Comparison of ENCODE assay signal across 9 mouse cellular contexts in the genomic region with DNA sequence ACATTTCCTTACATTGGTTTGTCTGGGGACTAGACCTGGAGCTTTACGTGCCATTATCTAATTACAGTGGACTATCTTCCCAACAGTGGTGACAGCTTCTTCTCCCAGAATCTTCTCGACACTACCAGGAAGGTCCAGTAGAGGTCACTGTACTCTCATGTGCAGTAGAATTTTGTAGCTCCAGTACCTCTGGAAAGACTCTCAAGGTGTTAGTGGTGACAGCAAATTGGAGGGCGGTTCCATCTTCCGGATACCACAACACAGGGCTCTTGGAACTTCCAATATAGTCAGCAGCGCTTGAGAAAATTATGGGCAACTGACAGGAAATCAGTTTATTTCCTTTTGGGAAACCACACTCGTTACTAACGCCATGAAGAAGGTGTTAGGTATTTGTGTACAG. TPM values are rescaled to one million over a fixed set of nuclear protein-coding genes. Genes with fewer than 3 reads are reported as not detected.
DNase-seq lines count a peak whose midpoint lies in the region; ATAC-seq and TF ChIP-seq lines count a peak whose summit lies in the region.
"Had no signal": no experiment of that assay in that cellular context is flagged by ENCODE, and none has a peak within 500 bp of the region (broad histone marks: within the 10 kb centered on the region; RNA-seq: fewer than 3 reads in every experiment).

No protein-coding gene starts in this region.

- H3K9me3 ChIP-seq in midbrain, embryonic 14.5 days (ENCODE audit: control insufficient read depth, low read length), result no peaks in the 10 kb centered on the region
- H3K9me3 ChIP-seq in midbrain, embryonic 15.5 days, result no peaks in the 10 kb centered on the region

- no peaks in the 10 kb centered on the region for H3K4me1 ChIP-seq in midbrain, embryonic 14.5 days (ENCODE audit: control insufficient read depth, insufficient read depth, low read length)
- H3K4me1 ChIP-seq in midbrain, embryonic 15.5 days, result no peaks in the 10 kb centered on the region

- H3K4me3 ChIP-seq in midbrain, embryonic 14.5 days (replicated peaks; ENCODE audit: low read depth, low read length), result no peak overlapping the region
- H3K4me3 ChIP-seq in midbrain, embryonic 15.5 days, result no peak overlapping the region
- no peak overlapping the region for H3K4me3 ChIP-seq in left cerebral cortex, adult 2 months
- H3K4me3 ChIP-seq: myocyte had no signal

- DNase-seq in midbrain, embryonic 14.5 days, result peak; percentile 87
- peak; percentile 78 for DNase-seq in adipocyte (ENCODE audit: low spot score)
- DNase-seq in heart, postnatal 36 days, result peak; percentile 66 to 67
- DNase-seq in left cerebral cortex, adult 2 months (ENCODE audit: extremely low spot score in 1 of 2, low spot score in 2 of 2), result peak; percentile 72 to 81
- peak; percentile 76 for DNase-seq in mesoderm, embryonic 11.5 days (ENCODE audit: low read depth, low spot score)
- peak; percentile 84 for DNase-seq in thymus, postnatal 0 days (ENCODE audit: low spot score)

- ATAC-seq in midbrain, embryonic 14.5 days (ENCODE audit: low FRiP score, low TSS enrichment), result no peak
- no peak for ATAC-seq in midbrain, embryonic 15.5 days (replicated peaks)
- ATAC-seq in common myeloid progenitor, adult 5-6 weeks (replicated peaks; ENCODE audit: low read depth, poor library complexity, severe bottlenecking), result peak; percentile 90

- no peak overlapping the region for H3K4me2 ChIP-seq in midbrain, embryonic 14.5 days (ENCODE audit: low read length)
- H3K4me2 ChIP-seq in midbrain, embryonic 15.5 days, result no peak overlapping the region

- no peak overlapping the region for H3K27ac ChIP-seq in midbrain, embryonic 14.5 days (replicated peaks; ENCODE audit: low read depth, low read length)
- no peak overlapping the region for H3K27ac ChIP-seq in midbrain, embryonic 15.5 days
- no peak overlapping the region for H3K27ac ChIP-seq in left cerebral cortex, adult 2 months

- H3K9ac ChIP-seq in midbrain, embryonic 14.5 days (replicated peaks; ENCODE audit: low read length), result no peak overlapping the region
- no peak overlapping the region for H3K9ac ChIP-seq in midbrain, embryonic 15.5 days

- intact Hi-C loops in heart, postnatal 36 days (cut with DNase I), result loop anchor here (1.0 to 5.0 kb wide), 2 partner anchors 159 to 298 kb away; no protein-coding TSS in a partner anchor
- intact Hi-C loops in left cerebral cortex, adult 2 months (cut with DNase I), result loop anchor here (5.0 kb wide), 1 partner anchor 299 kb away; no protein-coding TSS in a partner anchor

- H3K36me3 ChIP-seq in midbrain, embryonic 14.5 days (ENCODE audit: control insufficient read depth, insufficient read depth, low read length), result no peaks in the 10 kb centered on the region
- H3K36me3 ChIP-seq in midbrain, embryonic 15.5 days (replicated peaks), result no peaks in the 10 kb centered on the region

- 42% methylated on average over 7 of the region's 7 CpGs for WGBS in midbrain, embryonic 14.5 days
- 39% methylated on average over 7 of the region's 7 CpGs for whole genome bisulfite sequencing in midbrain, embryonic 15.5 days

- TF ChIP-seq CTCF in left cerebral cortex, adult 2 months (IDR thresholded peaks at IDR 0.05), result peak; percentile 86

- no peaks in the 10 kb centered on the region for H3K27me3 ChIP-seq in midbrain, embryonic 14.5 days (ENCODE audit: control insufficient read depth, insufficient read depth, low read length)
- H3K27me3 ChIP-seq in midbrain, embryonic 15.5 days (replicated peaks), result peaks cover 5% of the 10 kb centered on the region; the same call in 1 of the 2 replicates

RNA-seq across cellular contexts. Expression of a gene that starts 12.7 kb away (rescaled TPM):
- polyA plus RNA-seq in midbrain, embryonic 14.5 days (2014; fragmentation: Nextera tagmentation; extraction: Ambion mirVana), result 0.26 and 0.84 TPM in 2 replicates
- polyA plus RNA-seq in midbrain, embryonic 15.5 days (2015; fragmentation: Nextera tagmentation; extraction: Ambion mirVana), result 0.32 and 0.61 TPM in 2 replicates
- total RNA-seq in common myeloid progenitor, adult 5-6 weeks (2017), result 0.87 and 1.3 TPM in 2 replicates
- not detected for total RNA-seq in heart, postnatal 36 days (2021)
- total RNA-seq in left cerebral cortex, adult 2 months (2021), result not detected
- 3.0 and 3.4 TPM in 2 replicates for polyA plus RNA-seq in thymus, postnatal 0 days (2015; fragmentation: Nextera tagmentation; extraction: Ambion mirVana)
